Mouse (Mus musculus): ENCODE results near the gene Tpbgl. TPM values are rescaled to one million over a fixed set of nuclear protein-coding genes. Genes with fewer than 3 reads are reported as not detected.

Gene Tpbgl
- polyA plus RNA-seq, 2 experiments, result 0.12 to 0.14 TPM

- 56% methylated on average over 9 of the region's 9 CpGs for WGBS (ENCODE audit: insufficient replicate concordance)
- H3K9ac ChIP-seq (replicated peaks), result no peak overlapping the region
- TF ChIP-seq CTCF (IDR thresholded peaks at IDR 0.05; ENCODE audit: low read depth) (no peak), EP300 (IDR thresholded peaks at IDR 0.05; ENCODE audit: low read depth) (peak; percentile 40)
- no peak overlapping the region for H3K27ac ChIP-seq
- peaks cover 0 to 8% of the 10 kb centered on the region in 2 experiments; a peak in 2 of 4 replicates for H3K4me1 ChIP-seq (replicated peaks; ENCODE audit: control insufficient read depth in 2 of 2, insufficient read depth in 2 of 2, low read length in 1 of 2)
- H3K4me3 ChIP-seq (ENCODE audit: insufficient read depth in 1 of 2, low read depth in 2 of 2, low read length in 2 of 2), result no peak overlapping the region
- no peak overlapping the region for H3K4me2 ChIP-seq (ENCODE audit: low read depth)
- no peaks in the 10 kb centered on the region for H3K36me3 ChIP-seq (replicated peaks; ENCODE audit: control insufficient read depth, insufficient read depth, low read depth)
- ATAC-seq (ENCODE audit: insufficient read depth), result peak; percentile 35; the same call in 1 of the 2 replicates
- H3K9me3 ChIP-seq (ENCODE audit: control insufficient read depth, low read length), result no peaks in the 10 kb centered on the region
- H3K27me3 ChIP-seq (ENCODE audit: control insufficient read depth, insufficient read depth, low read length), result no peaks in the 10 kb centered on the region
- DNase-seq (ENCODE audit: low read depth in 3 of 3, low spot score in 3 of 3), result peak; percentile 23 to 44 (median 30)
Observed at GRCm38 (mm10) chr7:99671544-99672435, 44.9 kb upstream of the Tpbgl start.

DNA sequence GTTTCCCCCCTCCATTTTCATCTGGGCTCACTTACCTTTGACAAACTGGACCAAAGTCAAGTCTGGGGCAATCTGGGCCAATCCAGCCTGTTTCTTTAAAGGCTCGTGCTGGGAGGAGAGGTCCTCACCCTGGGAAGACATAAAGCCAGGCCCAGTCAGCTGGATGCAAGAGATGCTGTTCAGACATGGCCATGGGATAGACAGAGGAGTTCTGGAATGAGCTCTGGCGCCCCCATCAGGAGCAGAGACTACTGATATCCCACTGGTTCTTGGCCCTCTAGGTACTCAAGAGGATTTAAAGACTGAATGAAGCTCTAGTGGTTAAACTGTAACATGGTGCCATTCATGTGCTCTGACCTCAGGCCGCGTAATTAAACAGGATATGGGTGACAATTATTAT, 44.0 kb upstream of the Tpbgl start:
- no peak for DNase-seq (ENCODE audit: low read depth in 3 of 3, low spot score in 3 of 3)
- no peak overlapping the region for H3K4me2 ChIP-seq (ENCODE audit: low read depth)

DNA sequence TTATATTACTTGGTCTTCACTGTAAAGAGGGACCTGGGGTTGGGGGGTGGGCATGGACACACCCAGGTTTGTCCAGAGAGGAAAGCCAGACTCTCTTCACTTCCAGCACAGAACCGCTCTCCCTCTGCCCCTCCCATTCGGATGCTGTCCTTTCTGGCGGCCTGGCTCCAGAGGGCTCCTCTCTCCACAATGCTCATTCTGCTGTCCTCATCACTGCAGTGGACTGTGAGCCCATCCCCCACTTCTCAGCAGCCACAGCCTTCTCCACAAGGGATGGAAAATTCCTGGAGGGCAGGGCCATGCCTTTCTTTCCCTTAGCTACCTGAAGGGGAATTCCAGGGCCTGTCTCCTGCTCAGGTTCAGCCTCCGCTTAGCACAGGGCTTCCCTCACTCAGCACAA, 41.9 kb upstream of the Tpbgl start:
- H3K36me3 ChIP-seq (replicated peaks; ENCODE audit: control insufficient read depth, insufficient read depth, low read depth), result no peaks in the 10 kb centered on the region
- peaks cover 0 to 8% of the 10 kb centered on the region in 2 experiments; a peak in 2 of 4 replicates for H3K4me1 ChIP-seq (replicated peaks; ENCODE audit: control insufficient read depth in 2 of 2, insufficient read depth in 2 of 2, low read length in 1 of 2)
- DNase-seq (ENCODE audit: low read depth in 3 of 3, low spot score in 3 of 3), result no peak
- no peak for TF ChIP-seq CTCF (IDR thresholded peaks at IDR 0.05; ENCODE audit: low read depth)
- no peak for TF ChIP-seq EP300 (IDR thresholded peaks at IDR 0.05; ENCODE audit: low read depth)
- 55% methylated on average over 4 of the region's 4 CpGs for WGBS (ENCODE audit: insufficient replicate concordance)
- no peak overlapping the region for H3K4me3 ChIP-seq (ENCODE audit: insufficient read depth in 1 of 2, low read depth in 2 of 2, low read length in 2 of 2)
- no peak overlapping the region for H3K4me2 ChIP-seq (ENCODE audit: low read depth)
- no peaks in the 10 kb centered on the region for H3K27me3 ChIP-seq (ENCODE audit: control insufficient read depth, insufficient read depth, low read length)
- no peak overlapping the region for H3K9ac ChIP-seq (replicated peaks)
- H3K9me3 ChIP-seq (ENCODE audit: control insufficient read depth, low read length), result no peaks in the 10 kb centered on the region
- no peak for ATAC-seq (ENCODE audit: insufficient read depth)
- no peak overlapping the region for H3K27ac ChIP-seq

More for the DNA sequence above, 44.0 kb upstream of the Tpbgl start:
- WGBS (ENCODE audit: insufficient replicate concordance), result 53% methylated on average over 4 of the region's 4 CpGs
- TF ChIP-seq CTCF (IDR thresholded peaks at IDR 0.05; ENCODE audit: low read depth) (peak; percentile 39), EP300 (IDR thresholded peaks at IDR 0.05; ENCODE audit: low read depth) (no peak)
- H3K9me3 ChIP-seq (ENCODE audit: control insufficient read depth, low read length), result no peaks in the 10 kb centered on the region
- H3K27ac ChIP-seq, result no peak overlapping the region
- no peaks in the 10 kb centered on the region for H3K27me3 ChIP-seq (ENCODE audit: control insufficient read depth, insufficient read depth, low read length)
- H3K36me3 ChIP-seq (replicated peaks; ENCODE audit: control insufficient read depth, insufficient read depth, low read depth), result no peaks in the 10 kb centered on the region
- peaks cover 0 to 8% of the 10 kb centered on the region in 2 experiments; a peak in 2 of 4 replicates for H3K4me1 ChIP-seq (replicated peaks; ENCODE audit: control insufficient read depth in 2 of 2, insufficient read depth in 2 of 2, low read length in 1 of 2)
- H3K4me3 ChIP-seq (ENCODE audit: insufficient read depth in 1 of 2, low read depth in 2 of 2, low read length in 2 of 2), result no peak overlapping the region
- no peak for ATAC-seq (ENCODE audit: insufficient read depth)
- no peak overlapping the region for H3K9ac ChIP-seq (replicated peaks)

GRCm38 (mm10) chr7:99667096-99667495, 40.2 kb upstream of the Tpbgl start:
- Histone ChIP-seq H3K4me3 (ENCODE audit: insufficient read depth in 1 of 2, low read depth in 2 of 2, low read length in 2 of 2) (no peak overlapping the region), H3K9me3 (ENCODE audit: control insufficient read depth, low read length) (no peaks in the 10 kb centered on the region), H3K4me2 (ENCODE audit: low read depth) (no peak overlapping the region), H3K4me1 (replicated peaks; ENCODE audit: control insufficient read depth in 2 of 2, insufficient read depth in 2 of 2, low read length in 1 of 2) (peaks cover 0 to 8% of the 10 kb centered on the region in 2 experiments; a peak in 2 of 4 replicates), H3K9ac (replicated peaks) (no peak overlapping the region), H3K36me3 (replicated peaks; ENCODE audit: control insufficient read depth, insufficient read depth, low read depth) (no peaks in the 10 kb centered on the region), H3K27ac (no peak overlapping the region), H3K27me3 (ENCODE audit: control insufficient read depth, insufficient read depth, low read length) (no peaks in the 10 kb centered on the region)
- ATAC-seq (ENCODE audit: insufficient read depth) (no peak), DNase-seq (ENCODE audit: low read depth in 3 of 3, low spot score in 3 of 3) (no peak)
- 82% methylated on average over 16 of the region's 16 CpGs for WGBS (ENCODE audit: insufficient replicate concordance)
- TF ChIP-seq CTCF (IDR thresholded peaks at IDR 0.05; ENCODE audit: low read depth) (no peak), EP300 (IDR thresholded peaks at IDR 0.05; ENCODE audit: low read depth) (no peak)

DNA sequence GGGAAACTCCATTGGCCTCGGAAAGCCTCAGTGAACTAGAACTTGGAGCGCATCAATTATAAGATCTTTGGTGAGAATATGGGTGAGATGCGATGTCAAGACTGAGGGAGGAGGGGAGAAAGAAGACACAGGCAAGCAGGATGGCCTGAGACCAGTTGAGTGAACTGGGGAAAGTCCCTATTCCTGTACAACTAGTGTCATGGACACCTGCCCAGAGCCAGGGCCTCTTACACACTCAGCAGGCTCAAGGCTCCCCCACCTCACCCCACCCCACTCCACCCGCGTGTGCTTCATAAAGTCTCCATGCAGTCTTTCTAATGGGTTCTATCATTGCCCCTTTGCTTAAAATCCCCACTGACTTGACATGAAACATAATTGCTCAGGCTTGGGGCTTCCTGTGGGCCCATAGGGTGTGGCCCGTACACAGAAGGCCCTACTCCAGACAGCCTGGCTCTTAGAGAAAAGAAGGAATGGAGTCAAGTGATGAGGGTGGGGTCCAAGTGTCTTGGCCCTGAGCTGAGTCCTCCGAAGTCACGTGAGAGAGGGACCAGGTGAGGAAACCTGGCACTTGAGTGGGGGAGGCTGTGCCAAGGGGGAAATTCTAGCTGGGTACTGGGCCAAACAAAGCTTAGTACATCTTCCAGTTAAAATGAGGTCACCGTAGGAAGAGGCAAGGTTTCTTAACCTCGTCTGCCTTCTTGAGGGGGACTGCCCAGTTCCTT, 39.0 kb upstream of the Tpbgl start:
- TF ChIP-seq CTCF (IDR thresholded peaks at IDR 0.05; ENCODE audit: low read depth), result no peak
- no peak for TF ChIP-seq EP300 (IDR thresholded peaks at IDR 0.05; ENCODE audit: low read depth)
- H3K27me3 ChIP-seq (ENCODE audit: control insufficient read depth, insufficient read depth, low read length), result no peaks in the 10 kb centered on the region
- no peaks in the 10 kb centered on the region for H3K9me3 ChIP-seq (ENCODE audit: control insufficient read depth, low read length)
- DNase-seq (ENCODE audit: low read depth in 3 of 3, low spot score in 3 of 3) (no peak), ATAC-seq (ENCODE audit: insufficient read depth) (no peak)
- no peak overlapping the region for H3K4me2 ChIP-seq (ENCODE audit: low read depth)
- H3K4me3 ChIP-seq (ENCODE audit: insufficient read depth in 1 of 2, low read depth in 2 of 2, low read length in 2 of 2), result no peak overlapping the region
- no peaks in the 10 kb centered on the region for H3K36me3 ChIP-seq (replicated peaks; ENCODE audit: control insufficient read depth, insufficient read depth, low read depth)
- H3K4me1 ChIP-seq (replicated peaks; ENCODE audit: control insufficient read depth in 2 of 2, insufficient read depth in 2 of 2, low read length in 1 of 2), result no peaks in the 10 kb centered on the region
- no peak overlapping the region for H3K27ac ChIP-seq
- H3K9ac ChIP-seq (replicated peaks), result no peak overlapping the region
- WGBS (ENCODE audit: insufficient replicate concordance), result 80% methylated on average over 10 of the region's 10 CpGs
